Mouse (Mus musculus): ENCODE data around the gene Gm38392. TPM values are rescaled to one million over a fixed set of nuclear protein-coding genes. Genes with fewer than 3 reads are reported as not detected.

Gene Gm38392
- polyA plus RNA-seq, 1 experiment = 0.49 TPM

- no peak for TF ChIP-seq CTCF (IDR thresholded peaks at IDR 0.05; ENCODE audit: insufficient read depth, low read length)
- H3K4me1 ChIP-seq (ENCODE audit: control insufficient read depth, insufficient read depth, low read length) = no peaks in the 10 kb centered on the region
- DNase-seq = no peak
- WGBS = 51% methylated on average over 12 of the region's 12 CpGs
- H3K4me3 ChIP-seq (replicated peaks; ENCODE audit: extremely low read depth, low read depth, low read length) = no peak overlapping the region
Measured at GRCm38 (mm10) chr3:88221519-88222390, 65.3 kb downstream of the Gm38392 start.

GRCm38 (mm10) chr3:88220842-88221241 is 66.2 kb downstream of the Gm38392 start:
- H3K4me1 ChIP-seq (ENCODE audit: control insufficient read depth, insufficient read depth, low read length) = 0 out of 2 replicates have a peak, but pooled peaks cover 1% of the 10 kb centered on the region
- WGBS = 2% methylated on average over 6 of the region's 6 CpGs
- peak; percentile 43 for DNase-seq
- H3K4me3 ChIP-seq (replicated peaks; ENCODE audit: extremely low read depth, low read depth, low read length) = no peak overlapping the region
- TF ChIP-seq POLR2A (IDR thresholded peaks at IDR 0.05; ENCODE audit: borderline replicate concordance, extremely low read depth, low read depth, low read length) (no peak), CTCF (IDR thresholded peaks at IDR 0.05; ENCODE audit: insufficient read depth, low read length) (peak; percentile 34; the same call in 1 of the 2 replicates)

- peaks cover 8% of the 10 kb centered on the region for H3K4me1 ChIP-seq (ENCODE audit: control insufficient read depth, insufficient read depth, low read length)
- TF ChIP-seq CTCF (IDR thresholded peaks at IDR 0.05; ENCODE audit: insufficient read depth, low read length) = no peak
- TF ChIP-seq POLR2A (IDR thresholded peaks at IDR 0.05; ENCODE audit: borderline replicate concordance, extremely low read depth, low read depth, low read length) = no peak
- WGBS = 23% methylated on average over 9 of the region's 9 CpGs
- DNase-seq = no peak
- H3K4me3 ChIP-seq (replicated peaks; ENCODE audit: extremely low read depth, low read depth, low read length) = no peak overlapping the region
Measured at GRCm38 (mm10) chr3:88219940-88220339, 67.1 kb downstream of the Gm38392 start.

DNA sequence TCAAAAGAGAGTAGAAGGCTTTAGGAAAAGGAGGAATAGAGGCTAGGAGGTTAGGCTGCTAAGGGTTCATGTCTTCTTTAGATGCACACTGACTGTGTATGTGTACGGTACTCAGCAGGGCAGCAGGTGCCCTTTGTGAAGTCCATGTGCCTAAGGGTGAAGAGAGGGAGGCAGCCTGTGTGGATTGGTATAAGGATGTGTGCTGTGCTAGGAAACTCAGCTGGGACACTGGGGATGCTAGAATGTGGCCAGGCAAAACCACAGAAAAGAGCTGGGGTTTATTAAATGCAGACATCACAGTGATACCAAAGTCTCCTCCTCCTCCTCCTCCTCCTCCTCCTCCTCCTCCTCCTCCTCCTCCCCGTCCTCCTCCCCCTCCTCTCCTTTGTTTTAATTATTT is 69.3 kb downstream of the Gm38392 start:
- Histone ChIP-seq H3K4me1 (ENCODE audit: control insufficient read depth, insufficient read depth, low read length) (peaks cover 8% of the 10 kb centered on the region), H3K4me3 (replicated peaks; ENCODE audit: extremely low read depth, low read depth, low read length) (no peak overlapping the region)
- no peak for TF ChIP-seq CTCF (IDR thresholded peaks at IDR 0.05; ENCODE audit: insufficient read depth, low read length)
- no peak for TF ChIP-seq POLR2A (IDR thresholded peaks at IDR 0.05; ENCODE audit: borderline replicate concordance, extremely low read depth, low read depth, low read length)
- 59% methylated on average over 1 of the region's 2 CpGs for WGBS
- no peak for DNase-seq

- Histone ChIP-seq H3K4me1 (ENCODE audit: control insufficient read depth, insufficient read depth, low read length) (peaks cover 8% of the 10 kb centered on the region), H3K4me3 (replicated peaks; ENCODE audit: extremely low read depth, low read depth, low read length) (no peak overlapping the region)
- TF ChIP-seq CTCF (IDR thresholded peaks at IDR 0.05; ENCODE audit: insufficient read depth, low read length) (no peak), POLR2A (IDR thresholded peaks at IDR 0.05; ENCODE audit: borderline replicate concordance, extremely low read depth, low read depth, low read length) (no peak)
- no peak for DNase-seq
- 18% methylated on average over 7 of the region's 7 CpGs for WGBS
Measured at GRCm38 (mm10) chr3:88216534-88217326, 70.3 kb downstream of the Gm38392 start.

DNA sequence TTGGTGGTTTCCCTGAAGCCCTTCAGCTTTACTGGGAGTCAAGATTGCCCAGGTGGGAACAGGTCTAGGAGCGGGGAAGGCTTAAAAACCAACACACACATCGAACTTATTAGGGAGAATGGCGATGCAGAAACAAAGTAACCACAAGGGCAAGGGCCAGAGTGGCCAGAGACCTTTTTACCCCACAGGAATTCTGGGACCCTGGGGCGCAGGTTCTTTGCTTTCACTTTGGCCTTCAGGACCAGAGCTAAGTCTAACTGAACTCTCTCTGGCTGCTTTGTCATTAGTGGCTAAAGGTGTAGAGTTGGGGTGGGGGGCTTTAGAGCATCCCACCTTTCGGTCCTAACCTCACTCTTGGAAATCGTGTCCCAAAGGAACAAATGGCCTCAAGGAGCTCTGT is 70.9 kb downstream of the Gm38392 start:
- peaks cover 8% of the 10 kb centered on the region for H3K4me1 ChIP-seq (ENCODE audit: control insufficient read depth, insufficient read depth, low read length)
- no peak for DNase-seq
- no peak overlapping the region for H3K4me3 ChIP-seq (replicated peaks; ENCODE audit: extremely low read depth, low read depth, low read length)
- TF ChIP-seq POLR2A (IDR thresholded peaks at IDR 0.05; ENCODE audit: borderline replicate concordance, extremely low read depth, low read depth, low read length) (no peak), CTCF (IDR thresholded peaks at IDR 0.05; ENCODE audit: insufficient read depth, low read length) (no peak)
- 10% methylated on average over 6 of the region's 6 CpGs for WGBS

- no peak for DNase-seq
- under 1% methylated on average over 23 of the region's 23 CpGs for WGBS
- TF ChIP-seq POLR2A (IDR thresholded peaks at IDR 0.05; ENCODE audit: borderline replicate concordance, extremely low read depth, low read depth, low read length) = no peak
- no peak for TF ChIP-seq CTCF (IDR thresholded peaks at IDR 0.05; ENCODE audit: insufficient read depth, low read length)
- H3K4me1 ChIP-seq (ENCODE audit: control insufficient read depth, insufficient read depth, low read length) = peaks cover 8% of the 10 kb centered on the region
- H3K4me3 ChIP-seq (replicated peaks; ENCODE audit: extremely low read depth, low read depth, low read length) = peak overlapping the region; percentile 2
Measured at GRCm38 (mm10) chr3:88215553-88216004, 71.4 kb downstream of the Gm38392 start.

DNA sequence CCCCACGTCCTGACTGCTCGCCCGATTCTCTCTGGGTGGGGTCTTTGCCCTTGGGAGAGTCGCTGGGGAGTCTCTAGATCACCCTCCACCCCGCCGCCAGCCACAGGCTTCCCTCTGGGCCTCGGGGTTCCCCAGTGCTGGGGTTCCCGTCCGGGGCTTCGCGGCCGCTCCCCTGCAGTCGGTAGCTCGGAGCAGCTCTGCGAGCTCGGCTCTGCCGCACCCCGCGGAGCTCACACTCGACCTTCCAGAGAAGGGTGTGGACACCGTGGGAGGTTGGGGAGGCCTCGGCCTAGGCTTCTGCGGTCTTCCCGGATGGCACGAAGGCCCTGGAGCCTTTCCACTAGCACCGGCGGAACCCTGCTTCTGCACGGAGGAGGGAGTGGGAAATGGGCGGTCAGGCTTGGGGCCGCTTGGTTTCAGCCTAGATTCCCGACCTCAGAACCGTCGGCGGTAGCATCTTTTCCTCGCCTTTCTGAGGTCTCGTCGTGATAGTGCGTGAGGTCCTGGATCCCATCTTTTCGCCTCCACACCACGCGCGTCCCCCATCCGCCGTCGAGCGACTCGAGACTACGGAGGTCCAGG is 71.9 kb downstream of the Gm38392 start:
- H3K4me1 ChIP-seq (ENCODE audit: control insufficient read depth, insufficient read depth, low read length) = peaks cover 8% of the 10 kb centered on the region
- WGBS = 2% methylated on average over 48 of the region's 48 CpGs
- DNase-seq = peak; percentile 28
- TF ChIP-seq CTCF (IDR thresholded peaks at IDR 0.05; ENCODE audit: insufficient read depth, low read length) = no peak
- no peak for TF ChIP-seq POLR2A (IDR thresholded peaks at IDR 0.05; ENCODE audit: borderline replicate concordance, extremely low read depth, low read depth, low read length)
- peak overlapping the region; percentile 2 for H3K4me3 ChIP-seq (replicated peaks; ENCODE audit: extremely low read depth, low read depth, low read length)

GRCm38 (mm10) chr3:88214197-88214938 is 72.6 kb downstream of the Gm38392 start:
- TF ChIP-seq POLR2A (IDR thresholded peaks at IDR 0.05; ENCODE audit: borderline replicate concordance, extremely low read depth, low read depth, low read length) = no peak
- no peak for TF ChIP-seq CTCF (IDR thresholded peaks at IDR 0.05; ENCODE audit: insufficient read depth, low read length)
- DNase-seq = no peak
- WGBS = 4% methylated on average over 42 of the region's 42 CpGs
- peaks cover 8% of the 10 kb centered on the region for H3K4me1 ChIP-seq (ENCODE audit: control insufficient read depth, insufficient read depth, low read length)
- H3K4me3 ChIP-seq (replicated peaks; ENCODE audit: extremely low read depth, low read depth, low read length) = no peak overlapping the region

Measured in lung, adult 2 months (tissue).